In genomic region chr2:130166311-130167214, GRCm38 (mm10) we compare ENCODE assay signal across 9 mouse cellular contexts. TPM values are rescaled to one million over a fixed set of nuclear protein-coding genes. Genes with fewer than 3 reads are reported as not detected.
A peak's percentile ranks its signal among the peaks of the same experiment; 100 is the strongest.
DNase-seq lines count a peak whose midpoint lies in the region; ATAC-seq and TF ChIP-seq lines count a peak whose summit lies in the region.
"Had no signal": no experiment of that assay in that cellular context is flagged by ENCODE, and none has a peak within 500 bp of the region (broad histone marks: within the 10 kb centered on the region; RNA-seq: fewer than 3 reads in every experiment).

No protein-coding gene starts in this region.

- TF ChIP-seq EP300 in heart, adult 2 months (IDR thresholded peaks at IDR 0.05; ENCODE audit: insufficient read depth, low read depth, low read length): no peak

- no peaks in the 10 kb centered on the region; the same call in 1 of the 2 replicates for H3K4me1 ChIP-seq in heart, adult 2 months (ENCODE audit: control insufficient read depth, insufficient read depth, low read length)
- no peaks in the 10 kb centered on the region for H3K4me1 ChIP-seq in bone marrow macrophage, adult 2 months (ENCODE audit: control insufficient read depth, insufficient read depth, low read length)
- H3K4me1 ChIP-seq in forebrain, embryonic 14.5 days (ENCODE audit: control insufficient read depth, insufficient read depth, low read length): no peaks in the 10 kb centered on the region
- H3K4me1 ChIP-seq in kidney, embryonic 14.5 days (ENCODE audit: control insufficient read depth, insufficient read depth, low read length): no peaks in the 10 kb centered on the region
- no peaks in the 10 kb centered on the region for H3K4me1 ChIP-seq in lung, embryonic 14.5 days (ENCODE audit: insufficient read depth)

- no peak overlapping the region for H3K4me2 ChIP-seq in forebrain, embryonic 14.5 days (ENCODE audit: low read length)
- no peak overlapping the region for H3K4me2 ChIP-seq in kidney, embryonic 14.5 days (replicated peaks; ENCODE audit: low read depth, low read length)
- no peak overlapping the region for H3K4me2 ChIP-seq in lung, embryonic 14.5 days

- peak; percentile 63 for TF ChIP-seq CTCF in heart, adult 2 months (IDR thresholded peaks at IDR 0.05)
- TF ChIP-seq CTCF in bone marrow macrophage, adult 2 months (IDR thresholded peaks at IDR 0.05; ENCODE audit: low read depth, low read length): 0 out of 2 replicates have a peak, but pooled peaks have one; percentile 10
- peak; percentile 42 for TF ChIP-seq CTCF in lung, embryonic 14.5 days (IDR thresholded peaks at IDR 0.05; ENCODE audit: low read depth)

- no peak for TF ChIP-seq POLR2A in heart, adult 2 months (IDR thresholded peaks at IDR 0.05; ENCODE audit: insufficient read depth, low read depth, low read length)
- no peak for TF ChIP-seq POLR2A in bone marrow macrophage, adult 2 months (IDR thresholded peaks at IDR 0.05; ENCODE audit: borderline replicate concordance, low read depth, low read length)

- H3K27ac ChIP-seq in heart, adult 2 months: no peak overlapping the region
- no peak overlapping the region for H3K27ac ChIP-seq in bone marrow macrophage, adult 2 months (ENCODE audit: insufficient read depth, low read depth, low read length)
- no peak overlapping the region for H3K27ac ChIP-seq in forebrain, embryonic 14.5 days (ENCODE audit: low read depth, low read length)
- H3K27ac ChIP-seq in kidney, embryonic 14.5 days (ENCODE audit: low read depth, low read length): no peak overlapping the region
- no peak overlapping the region for H3K27ac ChIP-seq in lung, embryonic 14.5 days (ENCODE audit: low read depth)

- DNase-seq in heart, adult 2 months: no peak
- DNase-seq in heart, adult 9 months (ENCODE audit: low spot score in 2 of 2): no peak
- DNase-seq in forebrain, embryonic 14.5 days (ENCODE audit: low spot score): peak; percentile 90
- peak; percentile 73 for DNase-seq in lung, embryonic 14.5 days
- peak; percentile 42 for DNase-seq in right cerebral cortex, postnatal 25 days
- DNase-seq in adrenal gland, adult 18-20 months (ENCODE audit: low spot score in 2 of 2): no peak

- H3K9ac ChIP-seq in heart, adult 2 months (ENCODE audit: low read depth, low read length): no peak overlapping the region
- no peak overlapping the region; the same call in 1 of the 2 replicates for H3K9ac ChIP-seq in forebrain, embryonic 14.5 days (ENCODE audit: low read length)
- H3K9ac ChIP-seq in kidney, embryonic 14.5 days (ENCODE audit: low read depth, low read length): no peak overlapping the region
- no peak overlapping the region for H3K9ac ChIP-seq in lung, embryonic 14.5 days

- no peaks in the 10 kb centered on the region for H3K27me3 ChIP-seq in heart, adult 2 months (ENCODE audit: control insufficient read depth, insufficient read depth, low read length)
- no peaks in the 10 kb centered on the region for H3K27me3 ChIP-seq in forebrain, embryonic 14.5 days (replicated peaks; ENCODE audit: control insufficient read depth, insufficient read depth, low read length)
- H3K27me3 ChIP-seq in kidney, embryonic 14.5 days (ENCODE audit: control insufficient read depth, insufficient read depth, low read length): no peaks in the 10 kb centered on the region
- no peaks in the 10 kb centered on the region for H3K27me3 ChIP-seq in lung, embryonic 14.5 days (ENCODE audit: insufficient read depth, low read length)

- no peaks in the 10 kb centered on the region for H3K9me3 ChIP-seq in forebrain, embryonic 14.5 days (replicated peaks; ENCODE audit: control insufficient read depth, low read length)
- H3K9me3 ChIP-seq in kidney, embryonic 14.5 days (ENCODE audit: control insufficient read depth, low read length): no peaks in the 10 kb centered on the region
- no peaks in the 10 kb centered on the region for H3K9me3 ChIP-seq in lung, embryonic 14.5 days (ENCODE audit: low read depth, low read length)

- WGBS in heart, adult 2 months: 65% methylated on average over 9 of the region's 9 CpGs
- WGBS in forebrain, embryonic 14.5 days: 56% methylated on average over 9 of the region's 9 CpGs
- WGBS in kidney, embryonic 14.5 days: 78% methylated on average over 9 of the region's 9 CpGs
- WGBS in lung, embryonic 14.5 days: 63% methylated on average over 9 of the region's 9 CpGs

- no peaks in the 10 kb centered on the region for H3K79me2 ChIP-seq in heart, adult 2 months (replicated peaks; ENCODE audit: control insufficient read depth, insufficient read depth, low read length)

- peaks cover 11% of the 10 kb centered on the region for H3K36me3 ChIP-seq in heart, adult 2 months (ENCODE audit: control insufficient read depth, insufficient read depth, low read length)
- peaks cover 37% of the 10 kb centered on the region for H3K36me3 ChIP-seq in forebrain, embryonic 14.5 days (ENCODE audit: control insufficient read depth, insufficient read depth, low read length)
- peaks cover 45% of the 10 kb centered on the region for H3K36me3 ChIP-seq in kidney, embryonic 14.5 days (ENCODE audit: control insufficient read depth, insufficient read depth, low read length)
- H3K36me3 ChIP-seq in lung, embryonic 14.5 days (ENCODE audit: insufficient read depth): peaks cover 51% of the 10 kb centered on the region

- intact Hi-C loops in heart, adult 2 months (cut with DNase I): loop anchor here (5.0 kb wide), 1 partner anchor 284 kb away; no protein-coding TSS in a partner anchor

- H3K4me3 ChIP-seq in heart, adult 2 months: no peak overlapping the region
- H3K4me3 ChIP-seq in bone marrow macrophage, adult 2 months (ENCODE audit: insufficient read depth, low read length): no peak overlapping the region
- H3K4me3 ChIP-seq in forebrain, embryonic 14.5 days (ENCODE audit: low read depth, low read length): no peak overlapping the region
- H3K4me3 ChIP-seq in kidney, embryonic 14.5 days (ENCODE audit: low read length): no peak overlapping the region
- H3K4me3 ChIP-seq in lung, embryonic 14.5 days (ENCODE audit: low read depth, low read length): no peak overlapping the region

- peak; percentile 86 for ATAC-seq in forebrain, embryonic 14.5 days
- ATAC-seq in kidney, embryonic 14.5 days (ENCODE audit: low FRiP score, low TSS enrichment): peak; percentile 9; the same call in 1 of the 2 replicates
- peak; percentile 60; the same call in 1 of the 2 replicates for ATAC-seq in lung, embryonic 14.5 days (ENCODE audit: insufficient read depth)

RNA-seq across cellular contexts. Expression of gene Snrpb, which starts 12.6 kb away (rescaled TPM):
- 100 to 1,000 TPM; 124 to 141 TPM for total RNA-seq in heart, adult 2 months (2021)
- 110 and 135 TPM in 2 replicates for polyA plus RNA-seq in heart, adult 2 months (2012; rRNA removed)
- polyA plus RNA-seq in bone marrow macrophage, adult 2 months (2012; ENCODE audit: insufficient read depth, insufficient read length, missing spikeins): 154 and 166 TPM in 2 replicates
- polyA plus RNA-seq in forebrain, embryonic 14.5 days (2014; fragmentation: Nextera tagmentation; extraction: Ambion mirVana): 532 and 571 TPM in 2 replicates
- polyA plus RNA-seq in kidney, embryonic 14.5 days (2014; fragmentation: Nextera tagmentation; extraction: Ambion mirVana): 753 and 776 TPM in 2 replicates
- polyA plus RNA-seq in lung, embryonic 14.5 days (2014; fragmentation: Nextera tagmentation; extraction: Ambion mirVana): 691 and 703 TPM in 2 replicates
- 100 to 1,000 TPM; 168 to 170 TPM for total RNA-seq in adrenal gland, adult 18-20 months (2021)

RNA-seq across cellular contexts. Expression of gene Tmc2, which starts 28.4 kb away (rescaled TPM):
- not detected for total RNA-seq in heart, adult 2 months (2021)
- not detected in 2 replicates for polyA plus RNA-seq in heart, adult 2 months (2012; rRNA removed)
- not detected in 2 replicates for polyA plus RNA-seq in bone marrow macrophage, adult 2 months (2012; ENCODE audit: insufficient read depth, insufficient read length, missing spikeins)
- polyA plus RNA-seq in forebrain, embryonic 14.5 days (2014; fragmentation: Nextera tagmentation; extraction: Ambion mirVana): not detected in 2 replicates
- polyA plus RNA-seq in kidney, embryonic 14.5 days (2014; fragmentation: Nextera tagmentation; extraction: Ambion mirVana): not detected in 2 replicates
- not detected in 2 replicates for polyA plus RNA-seq in lung, embryonic 14.5 days (2014; fragmentation: Nextera tagmentation; extraction: Ambion mirVana)
- not detected for total RNA-seq in adrenal gland, adult 18-20 months (2021)
- total RNA-seq: left cerebral cortex, adult 8-10 months had no signal

RNA-seq across cellular contexts. Expression of gene Tgm6, which starts 54.3 kb away (rescaled TPM):
- total RNA-seq in heart, adult 2 months (2021): not detected
- not detected in 2 replicates for polyA plus RNA-seq in heart, adult 2 months (2012; rRNA removed)
- not detected in 2 replicates for polyA plus RNA-seq in bone marrow macrophage, adult 2 months (2012; ENCODE audit: insufficient read depth, insufficient read length, missing spikeins)
- polyA plus RNA-seq in forebrain, embryonic 14.5 days (2014; fragmentation: Nextera tagmentation; extraction: Ambion mirVana): 0.17 and 0.21 TPM in 2 replicates
- not detected in 2 replicates for polyA plus RNA-seq in kidney, embryonic 14.5 days (2014; fragmentation: Nextera tagmentation; extraction: Ambion mirVana)
- polyA plus RNA-seq in lung, embryonic 14.5 days (2014; fragmentation: Nextera tagmentation; extraction: Ambion mirVana): not detected in 2 replicates
- total RNA-seq in adrenal gland, adult 18-20 months (2021): not detected

Comparison
In these comparisons a context has a peak if more than half of its experiments do, and no peak if none do; other contexts are left out.
1. DNase-seq: peak in forebrain, embryonic 14.5 days (single experiment), lung, embryonic 14.5 days (single experiment) and right cerebral cortex, postnatal 25 days (single experiment); none in heart, adult 2 months (0 of 2), heart, adult 9 months (0 of 2) and adrenal gland, adult 18-20 months (0 of 2).
2. CTCF ChIP-seq: peak in every context shown above with its lines; median percentile 63 in heart, adult 2 months; 42 in lung, embryonic 14.5 days; 10 in bone marrow macrophage, adult 2 months.
3. ATAC-seq: peak in every context shown above with its lines; median percentile 86 in forebrain, embryonic 14.5 days; 60 in lung, embryonic 14.5 days; 9 in kidney, embryonic 14.5 days.